7 mouse cellular contexts compared by ENCODE assay signal in the genomic region with DNA sequence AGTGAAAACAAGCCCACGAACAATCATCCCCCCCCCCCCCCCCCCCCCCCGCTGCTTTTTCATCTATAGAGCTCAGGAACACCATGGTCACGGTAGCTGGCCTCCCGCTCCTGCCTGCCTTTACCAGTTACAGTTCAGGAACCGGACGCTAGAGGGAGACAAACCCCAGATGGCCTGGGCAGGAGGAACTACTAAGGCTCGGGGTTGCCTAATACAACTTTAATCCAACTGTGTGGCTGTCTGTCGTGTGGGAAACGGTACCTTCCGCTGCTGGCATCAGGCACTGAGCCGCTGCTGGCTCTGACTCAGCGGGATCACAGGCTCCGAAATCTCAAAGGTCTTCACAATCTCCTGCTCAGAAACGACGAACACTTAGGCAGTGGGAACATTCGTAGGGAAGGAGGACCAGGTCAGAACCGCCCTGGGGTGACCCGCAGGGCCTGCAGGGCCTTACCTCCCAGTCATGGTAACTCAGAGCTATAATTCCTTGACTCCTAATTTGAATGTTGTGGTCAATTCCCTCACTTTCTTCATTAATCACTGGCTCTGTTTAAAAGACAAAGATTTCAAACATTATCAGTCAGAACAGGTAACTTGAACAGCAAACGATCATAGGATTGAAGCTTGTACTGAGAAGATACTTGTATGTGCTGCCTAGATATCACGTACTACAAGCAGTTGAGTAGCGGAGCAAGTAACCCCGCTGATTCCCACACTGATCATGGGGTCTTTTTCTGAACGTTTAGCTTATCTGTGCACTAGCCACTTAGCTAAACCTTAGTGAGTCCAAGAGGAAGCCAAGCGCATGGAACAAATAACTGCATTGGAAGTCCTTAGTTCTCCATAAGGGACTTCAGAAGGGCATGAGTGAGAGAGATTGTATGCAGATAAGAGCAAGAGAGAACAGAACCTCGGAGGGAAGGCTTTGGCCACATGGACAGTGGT. TPM values are rescaled to one million over a fixed set of nuclear protein-coding genes. Genes with fewer than 3 reads are reported as not detected.
DNase-seq lines count a peak whose midpoint lies in the region; ATAC-seq and TF ChIP-seq lines count a peak whose summit lies in the region.

No protein-coding gene starts in this region.

- H3K9me3 ChIP-seq in intestine, postnatal 0 days (ENCODE audit: control insufficient read depth), result no peaks in the 10 kb centered on the region
- no peaks in the 10 kb centered on the region for H3K9me3 ChIP-seq in midbrain, embryonic 12.5 days

- peak; percentile 93 for DNase-seq in adrenal gland, adult 2 months
- peak; percentile 86 for DNase-seq in embryo, embryonic 9.5 days (ENCODE audit: extremely low spot score)
- DNase-seq in left cerebral cortex, postnatal 36 days (ENCODE audit: low spot score in 2 of 2), result peak; percentile 77 to 83
- peak; percentile 82 for DNase-seq in skeletal muscle tissue, adult 2 months (ENCODE audit: low read depth, low spot score)

- intact Hi-C loops in left cerebral cortex, postnatal 36 days (cut with DNase I), result loop anchor here (5.0 kb wide), 1 partner anchor 229 kb away; no protein-coding TSS in a partner anchor

- peaks cover 50% of the 10 kb centered on the region for H3K36me3 ChIP-seq in intestine, postnatal 0 days (ENCODE audit: control insufficient read depth, insufficient read depth)
- H3K36me3 ChIP-seq in midbrain, embryonic 12.5 days, result peaks cover 65% of the 10 kb centered on the region

- no peak overlapping the region for H3K9ac ChIP-seq in intestine, postnatal 0 days (ENCODE audit: low read depth, low read length)
- H3K9ac ChIP-seq in midbrain, embryonic 12.5 days (replicated peaks), result no peak overlapping the region

- ATAC-seq in granulocyte monocyte progenitor cell, adult 5-6 weeks (replicated peaks; ENCODE audit: poor library complexity, severe bottlenecking), result peak; percentile 100
- peak; percentile 77 for ATAC-seq in intestine, postnatal 0 days
- ATAC-seq in midbrain, embryonic 12.5 days (ENCODE audit: low FRiP score, low read depth), result peak; percentile 73

- 47% methylated on average over 24 of the region's 25 CpGs for WGBS in intestine, postnatal 0 days
- WGBS in midbrain, embryonic 12.5 days, result 48% methylated on average over 23 of the region's 25 CpGs

- no peak overlapping the region for H3K27ac ChIP-seq in intestine, postnatal 0 days (ENCODE audit: low read depth, low read length)
- 0 out of 2 replicates have a peak overlapping the region, but pooled peaks have one; percentile 11 for H3K27ac ChIP-seq in midbrain, embryonic 12.5 days (replicated peaks)

- no peaks in the 10 kb centered on the region for H3K27me3 ChIP-seq in intestine, postnatal 0 days (replicated peaks; ENCODE audit: control insufficient read depth, insufficient read depth, low read length)
- H3K27me3 ChIP-seq in midbrain, embryonic 12.5 days, result no peaks in the 10 kb centered on the region

- H3K4me2 ChIP-seq in intestine, postnatal 0 days (replicated peaks; ENCODE audit: low read depth), result no peak overlapping the region
- H3K4me2 ChIP-seq in midbrain, embryonic 12.5 days (replicated peaks), result no peak overlapping the region

- TF ChIP-seq CTCF in intestine, postnatal 0 days (IDR thresholded peaks at IDR 0.05; ENCODE audit: low read depth), result peak; percentile 95

- no peaks in the 10 kb centered on the region for H3K4me1 ChIP-seq in intestine, postnatal 0 days (replicated peaks; ENCODE audit: control insufficient read depth, insufficient read depth, low read length)
- H3K4me1 ChIP-seq in midbrain, embryonic 12.5 days, result no peaks in the 10 kb centered on the region

- no peak overlapping the region for H3K4me3 ChIP-seq in intestine, postnatal 0 days (ENCODE audit: low read depth, low read length)
- H3K4me3 ChIP-seq in midbrain, embryonic 12.5 days, result no peak overlapping the region

RNA-seq across cellular contexts. Expression of a gene that starts 13.4 kb away (rescaled TPM):
- total RNA-seq in adrenal gland, adult 2 months (2021), result 10 to 100 TPM; 38.8 to 40.9 TPM
- 3.5 and 4.5 TPM in 2 replicates for polyA plus RNA-seq in adrenal gland, adult 2 months (2012; rRNA removed)
- total RNA-seq in granulocyte monocyte progenitor cell, adult 5-6 weeks (2014; fragmentation: Nextera tagmentation), result 13.2 and 41.4 TPM in 2 replicates
- total RNA-seq in granulocyte monocyte progenitor cell, adult 5-6 weeks (2017), result 46.0 and 64.1 TPM in 2 replicates
- 59.4 and 60.8 TPM in 2 replicates for polyA plus RNA-seq in intestine, postnatal 0 days (2015; fragmentation: Nextera tagmentation; extraction: Ambion mirVana)
- total RNA-seq in left cerebral cortex, postnatal 36 days (2021), result 10 to 100 TPM; 57.7 to 65.1 TPM
- 68.2 and 76.9 TPM in 2 replicates for polyA plus RNA-seq in midbrain, embryonic 12.5 days (2016; fragmentation: Nextera tagmentation; extraction: Ambion mirVana)

RNA-seq across cellular contexts. Expression of a gene that starts 39.3 kb away (rescaled TPM):
- total RNA-seq in adrenal gland, adult 2 months (2021), result 10 to 100 TPM; 54.1 to 68.9 TPM
- 50.4 and 73.4 TPM in 2 replicates for polyA plus RNA-seq in adrenal gland, adult 2 months (2012; rRNA removed)
- total RNA-seq in granulocyte monocyte progenitor cell, adult 5-6 weeks (2014; fragmentation: Nextera tagmentation), result 121 and 125 TPM in 2 replicates
- 204 and 256 TPM in 2 replicates for total RNA-seq in granulocyte monocyte progenitor cell, adult 5-6 weeks (2017)
- polyA plus RNA-seq in intestine, postnatal 0 days (2015; fragmentation: Nextera tagmentation; extraction: Ambion mirVana), result 100 and 101 TPM in 2 replicates
- 10 to 100 TPM; 36.0 to 38.0 TPM for total RNA-seq in left cerebral cortex, postnatal 36 days (2021)
- polyA plus RNA-seq in midbrain, embryonic 12.5 days (2016; fragmentation: Nextera tagmentation; extraction: Ambion mirVana), result 169 and 171 TPM in 2 replicates

RNA-seq across cellular contexts. Expression of a gene that starts 43.6 kb away (rescaled TPM):
- total RNA-seq in adrenal gland, adult 2 months (2021), result 10 to 100 TPM; 36.2 to 44.4 TPM
- 37.0 and 43.0 TPM in 2 replicates for polyA plus RNA-seq in adrenal gland, adult 2 months (2012; rRNA removed)
- 10.9 and 22.5 TPM in 2 replicates for total RNA-seq in granulocyte monocyte progenitor cell, adult 5-6 weeks (2014; fragmentation: Nextera tagmentation)
- total RNA-seq in granulocyte monocyte progenitor cell, adult 5-6 weeks (2017), result 3.7 and 6.2 TPM in 2 replicates
- polyA plus RNA-seq in intestine, postnatal 0 days (2015; fragmentation: Nextera tagmentation; extraction: Ambion mirVana), result 27.7 TPM in 2 replicates
- 10 to 100 TPM; 63.0 to 69.5 TPM for total RNA-seq in left cerebral cortex, postnatal 36 days (2021)
- 73.3 and 73.6 TPM in 2 replicates for polyA plus RNA-seq in midbrain, embryonic 12.5 days (2016; fragmentation: Nextera tagmentation; extraction: Ambion mirVana)
